Mouse (Mus musculus) heart, postnatal 4 days (tissue): ENCODE data around the gene Klrc2. TPM values are rescaled to one million over a fixed set of nuclear protein-coding genes. Genes with fewer than 3 reads are reported as not detected.
"Not testable (repeated sequence)": the region's sequence is repeated elsewhere in the genome, so short reads cannot be mapped to it uniquely, and the experiment has no call there.

Source experiments
- DNase-seq: peaks from one replicate; pipeline ENCODE4 v3.0.0; 2021
- microRNA-seq, 2 experiments: library from miRNA; unstranded; fragments of <30 nt; microRNA quantifications; one replicate each; pipeline ENCODE4 v1.2.0; 2021 to 2022
- total RNA-seq, 2 experiments: library from RNA; stranded (reverse); gene quantifications; 2 replicates each; pipeline ENCODE4 v1.2.3; 2021

Klrc2 gene
- not detected for total RNA-seq

GRCm38 (mm10) chr6:129660589-129660988 lies at the start of gene Klrc2:
Gene Klrc2 (minus strand): TSS chr6:129660689.
- not testable (repeated sequence) for DNase-seq

- DNase-seq = not testable (repeated sequence)
Observed at GRCm38 (mm10) chr6:129691436-129691835, 30.9 kb upstream of the Klrc2 start.

GRCm38 (mm10) chr6:129680379-129680778 lies 19.9 kb upstream of the Klrc2 start:
- DNase-seq = no peak

GRCm38 (mm10) chr6:129678873-129679272 lies 18.4 kb upstream of the Klrc2 start, which contains the start of gene Klrc1:
Gene Klrc1 (minus strand): TSS chr6:129678973.
- DNase-seq = no peak

GRCm38 (mm10) chr6:129661301-129661700 lies 812 bp upstream of the Klrc2 start:
- DNase-seq = not testable (repeated sequence)

GRCm38 (mm10) chr6:129644054-129644453 lies 16.4 kb downstream of the Klrc2 start:
- DNase-seq = not testable (repeated sequence)

GRCm38 (mm10) chr6:129643237-129643636 lies 17.3 kb downstream of the Klrc2 start, which contains the start of gene Klrc3:
Gene Klrc3 (minus strand): TSS chr6:129643337.
- not testable (repeated sequence) for DNase-seq

GRCm38 (mm10) chr6:129631046-129631445 lies 29.4 kb downstream of the Klrc2 start:
- not testable (repeated sequence) for DNase-seq

- no peak for DNase-seq
Observed at GRCm38 (mm10) chr6:129623735-129624134, 36.8 kb downstream of the Klrc2 start, which contains the start of gene Klrk1. Gene Klrk1 (minus strand): TSS chr6:129623864.

GRCm38 (mm10) chr6:129608372-129608771 lies 52.1 kb downstream of the Klrc2 start:
- no peak for DNase-seq

Small RNAs within 50 kb of the gene (microRNA-seq; reads per million reads assigned to microRNA genes)
- 0 reads per million in 2 experiments for gene Mir680-1

Other genes with a start within 250 kb of the Klrc2 start
- 10 to 100 TPM; 10.6 to 13.2 TPM for gene Clec1a, start 208.7 kb downstream of the Klrc2 start, total RNA-seq
- gene Olr1, start 153.5 kb downstream of the Klrc2 start, total RNA-seq = under 1 TPM; 0.26 to 0.41 TPM
- not detected for gene Tmem52b, start 148.1 kb downstream of the Klrc2 start, total RNA-seq
- gene Gabarapl1, start 127.5 kb downstream of the Klrc2 start, total RNA-seq = 10 to 100 TPM; 40.0 to 40.2 TPM
- not detected for gene Klre1, start 82.8 kb downstream of the Klrc2 start, total RNA-seq
- gene Klrd1, start 68.9 kb downstream of the Klrc2 start, total RNA-seq = not detected
- under 1 TPM in 1 of 2 experiments, not detected in 1; 0.17 TPM for gene Klrk1, start 36.8 kb downstream of the Klrc2 start, total RNA-seq
- gene Klrc3, start 17.4 kb downstream of the Klrc2 start, total RNA-seq = not detected
- gene Klrc1, start 18.3 kb upstream of the Klrc2 start, total RNA-seq = not detected
- gene Klri1, start 56.4 kb upstream of the Klrc2 start, total RNA-seq = not detected
- not detected for gene Klri2, start 79.8 kb upstream of the Klrc2 start, total RNA-seq
- not detected for gene Gm156, start 123.6 kb upstream of the Klrc2 start, total RNA-seq
- not detected for gene Gm17631, start 202.0 kb upstream of the Klrc2 start, total RNA-seq
- not detected for gene Klra17, start 216.0 kb upstream of the Klrc2 start, total RNA-seq